Mouse (Mus musculus) embryonic facial prominence, embryonic 15.5 days (tissue): ENCODE data around the gene Il27. TPM values are rescaled to one million over a fixed set of nuclear protein-coding genes. Genes with fewer than 3 reads are reported as not detected.

Source experiments
- ATAC-seq: fragments of 200-750 bp; cut with Nextera tagmentation; 2 replicates; pipeline ENCODE4 v1.8.0; 2017; ENCODE audit warnings: low read depth, moderate TSS enrichment; ENCODE audit not compliant: insufficient number of reproducible peaks, low FRiP score, low TSS enrichment
- H3K27ac ChIP-seq: fragments of 300-500 bp; sonication (generic); replicated peaks from 2 replicates; pipeline ENCODE4 v1.5.1; 2015; ENCODE audit warnings: mild to moderate bottlenecking, inconsistent platforms
- H3K27me3 ChIP-seq: fragments of 300-500 bp; sonication (generic); 2 replicates; pipeline ENCODE4 v1.6.1; 2015; ENCODE audit warnings: inconsistent platforms
- H3K36me3 ChIP-seq: fragments of 300-500 bp; sonication (generic); 2 replicates; pipeline ENCODE4 v1.6.1; 2015; ENCODE audit warnings: mild to moderate bottlenecking, inconsistent platforms
- H3K4me1 ChIP-seq: fragments of 300-500 bp; sonication (generic); 2 replicates; pipeline ENCODE4 v1.6.1; 2015; ENCODE audit warnings: inconsistent platforms
- H3K4me2 ChIP-seq: fragments of 300-500 bp; sonication (generic); replicated peaks from 2 replicates; pipeline ENCODE4 v1.6.1; 2015; ENCODE audit warnings: mild to moderate bottlenecking, inconsistent platforms
- H3K4me3 ChIP-seq: fragments of 300-500 bp; sonication (generic); replicated peaks from 2 replicates; pipeline ENCODE4 v1.5.1; 2015; ENCODE audit warnings: mild to moderate bottlenecking, inconsistent platforms
- H3K9ac ChIP-seq: fragments of 300-500 bp; sonication (generic); 2 replicates; pipeline ENCODE4 v1.6.1; 2015; ENCODE audit warnings: inconsistent platforms
- H3K9me3 ChIP-seq: fragments of 300-500 bp; sonication (generic); replicated peaks from 2 replicates; pipeline ENCODE4 v1.6.1; 2016; ENCODE audit warnings: inconsistent platforms
- WGBS: fragments of 180-500 bp; shearing (Covaris S2); methylation state at CpG from one replicate; pipeline ENCODE4 v1.1.7; 2015; 5-methylcytosine and 5-hydroxymethylcytosine counted together
- polyA plus RNA-seq: library from polyadenylated mRNA; unstranded; fragments of >200 nt; fragmentation: Nextera tagmentation; extraction: Ambion mirVana; gene quantifications from 2 replicates; pipeline ENCODE4 v1.2.1, GENCODE M21; 2015

Il27 gene
- polyA plus RNA-seq, 1 experiment from 2014 or later = not detected

DNA sequence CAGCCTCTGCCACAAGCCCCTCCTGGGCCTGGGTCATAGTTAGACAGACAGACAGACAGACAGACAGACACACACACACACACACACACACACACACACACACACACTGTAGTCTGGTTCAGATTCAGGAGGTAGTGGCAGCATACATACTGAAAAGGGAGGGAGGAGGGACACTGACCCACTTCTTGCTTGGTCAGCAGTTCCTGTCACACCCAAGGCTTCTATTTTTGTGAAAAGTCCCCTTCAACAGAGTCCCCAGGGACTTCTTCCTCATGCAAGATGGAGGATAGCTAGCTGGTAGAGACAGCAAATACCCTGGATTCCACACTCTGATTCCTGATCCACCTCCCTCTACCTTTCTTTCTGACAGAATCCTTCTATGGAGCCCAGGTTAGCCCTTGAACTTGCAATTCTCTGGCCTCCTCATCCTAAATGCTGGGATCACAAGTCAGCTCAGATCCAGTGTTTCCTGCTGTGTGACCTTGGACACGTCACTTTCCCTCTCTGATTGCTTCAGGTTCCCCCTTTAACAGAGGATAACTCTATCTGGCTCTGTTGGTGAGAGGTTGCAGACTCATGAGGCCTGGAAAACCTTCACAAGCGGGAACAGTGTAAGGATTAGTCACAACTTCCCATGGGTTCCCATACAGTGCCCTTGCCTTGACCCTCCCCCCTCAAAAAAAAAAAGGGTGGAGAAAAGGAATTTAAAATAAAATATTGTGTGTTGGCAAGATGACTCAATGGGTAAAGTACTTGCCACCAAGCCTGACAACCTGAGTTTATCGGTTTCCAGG lies 31.3 kb upstream of the Il27 start:
- Histone ChIP-seq H3K27ac (no peak overlapping the region), H3K9ac (no peak overlapping the region), H3K36me3 (no peaks in the 10 kb centered on the region), H3K4me1 (peaks cover 22% of the 10 kb centered on the region), H3K4me3 (no peak overlapping the region), H3K4me2 (no peak overlapping the region), H3K9me3 (no peaks in the 10 kb centered on the region), H3K27me3 (no peaks in the 10 kb centered on the region)
- no peak for ATAC-seq
- WGBS = 86% methylated on average over 3 of the region's 3 CpGs

DNA sequence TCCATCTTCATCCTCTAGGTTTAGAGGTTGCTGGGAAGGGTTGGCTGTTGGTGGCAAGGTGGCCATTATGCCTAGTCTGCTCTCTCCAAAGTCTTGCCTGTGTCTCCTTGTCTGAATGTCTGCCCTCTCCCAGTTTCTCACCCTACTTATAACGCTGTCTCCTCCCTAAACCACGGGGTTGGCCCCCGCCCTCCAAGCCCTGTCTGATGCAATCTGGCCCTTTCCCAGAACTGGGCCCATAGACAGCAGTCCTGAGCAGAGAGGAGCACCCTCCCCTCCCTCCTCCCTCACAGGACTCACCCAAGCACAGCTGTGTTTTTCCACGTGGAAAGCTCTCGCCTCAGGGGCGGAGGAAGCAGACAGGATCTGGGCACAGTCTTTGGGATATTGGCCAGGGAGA lies 30.6 kb upstream of the Il27 start:
- H3K4me3 ChIP-seq = peak overlapping the region; percentile 10; the same call in 1 of the 2 replicates
- no peaks in the 10 kb centered on the region for H3K27me3 ChIP-seq
- no peak overlapping the region for H3K9ac ChIP-seq
- 33% methylated on average over 6 of the region's 6 CpGs for WGBS
- H3K4me1 ChIP-seq = peaks cover 22% of the 10 kb centered on the region
- H3K9me3 ChIP-seq = no peaks in the 10 kb centered on the region
- H3K36me3 ChIP-seq = no peaks in the 10 kb centered on the region
- peak overlapping the region; percentile 5; the same call in 1 of the 2 replicates for H3K27ac ChIP-seq
- no peak overlapping the region for H3K4me2 ChIP-seq
- peak; percentile 80 for ATAC-seq

DNA sequence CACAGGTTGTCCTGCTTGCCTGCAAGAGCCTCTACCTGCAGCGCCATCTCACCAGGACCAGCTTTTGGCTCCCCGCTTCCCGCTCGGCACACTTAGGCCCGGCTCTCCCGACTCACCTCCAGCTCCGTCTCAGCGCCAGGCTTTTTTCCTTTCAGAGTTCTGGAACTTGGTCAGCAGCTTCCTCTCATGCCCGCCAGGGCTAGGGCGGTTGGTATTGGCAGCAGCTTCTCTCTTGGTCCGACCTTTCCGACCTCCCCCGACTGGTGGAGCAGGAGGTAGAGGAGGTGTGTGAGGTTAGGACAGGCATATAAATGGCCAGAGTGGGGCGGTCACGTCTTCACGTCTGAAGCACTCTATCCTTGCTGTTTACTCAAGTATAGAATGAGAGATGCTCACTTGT lies 30.0 kb upstream of the Il27 start:
- Histone ChIP-seq H3K9ac (no peak overlapping the region), H3K4me2 (peak overlapping the region; percentile 6; the same call in 1 of the 2 replicates), H3K27me3 (no peaks in the 10 kb centered on the region), H3K9me3 (no peaks in the 10 kb centered on the region), H3K36me3 (no peaks in the 10 kb centered on the region), H3K4me3 (peak overlapping the region; percentile 10; the same call in 1 of the 2 replicates), H3K27ac (0 out of 2 replicates have a peak overlapping the region, but pooled peaks have one; percentile 5), H3K4me1 (peaks cover 22% of the 10 kb centered on the region)
- WGBS = 65% methylated on average over 16 of the region's 16 CpGs
- ATAC-seq = no peak

GRCm38 (mm10) chr7:126623381-126623780 lies 28.6 kb upstream of the Il27 start:
- H3K9ac ChIP-seq = no peak overlapping the region
- peaks cover 20% of the 10 kb centered on the region for H3K4me1 ChIP-seq
- WGBS = 78% methylated on average over 1 of the region's 1 CpGs
- no peaks in the 10 kb centered on the region for H3K27me3 ChIP-seq
- no peak overlapping the region for H3K27ac ChIP-seq
- no peak overlapping the region for H3K4me3 ChIP-seq
- no peaks in the 10 kb centered on the region for H3K9me3 ChIP-seq
- no peaks in the 10 kb centered on the region for H3K36me3 ChIP-seq
- H3K4me2 ChIP-seq = no peak overlapping the region
- ATAC-seq = no peak

DNA sequence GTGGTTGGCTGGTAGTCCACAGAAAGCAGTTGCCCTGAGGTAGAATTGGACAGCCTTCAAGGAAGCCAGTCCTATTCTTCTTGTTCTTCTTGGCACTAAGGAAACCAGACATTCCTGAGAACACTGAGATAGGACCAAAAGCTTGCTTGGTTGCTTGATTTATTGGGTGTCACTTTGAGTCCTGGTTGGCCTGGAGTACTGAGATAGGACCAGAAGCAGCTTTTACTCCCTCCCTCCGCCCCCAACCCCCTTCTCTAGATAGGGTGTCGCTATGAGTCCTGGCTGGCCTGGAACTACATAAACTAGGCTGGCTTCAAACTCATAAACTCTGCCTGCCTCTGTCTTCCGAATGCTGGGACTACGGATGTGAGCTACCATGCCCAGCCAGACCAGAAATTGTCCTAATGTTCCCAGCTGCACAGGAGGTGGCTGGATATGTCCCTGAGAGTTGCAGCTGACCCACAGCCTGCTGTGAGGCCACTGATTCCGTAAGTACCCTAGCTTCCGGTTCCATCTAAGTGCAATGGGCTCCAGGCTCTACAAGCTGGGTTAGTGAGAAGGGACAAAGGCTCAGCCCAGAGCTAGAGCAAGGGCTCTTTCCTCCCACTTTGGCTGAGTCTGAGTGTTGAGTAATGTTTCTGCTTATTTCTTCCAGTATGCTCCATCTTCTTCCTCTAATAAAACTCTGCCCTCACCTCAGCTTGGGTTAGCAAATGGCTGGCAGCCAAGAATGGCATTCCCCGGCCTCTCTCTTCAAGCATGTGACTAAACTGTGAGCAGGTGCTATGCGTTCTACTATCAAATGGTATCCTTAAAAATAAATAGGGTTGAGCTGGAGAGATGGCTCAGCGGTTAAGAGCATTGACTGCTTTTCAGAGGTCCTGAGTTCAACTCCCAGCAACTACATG lies 27.0 kb upstream of the Il27 start:
- no peak for ATAC-seq
- no peaks in the 10 kb centered on the region for H3K27me3 ChIP-seq
- WGBS = 82% methylated on average over 9 of the region's 9 CpGs
- peaks cover 11% of the 10 kb centered on the region for H3K4me1 ChIP-seq
- H3K4me2 ChIP-seq = no peak overlapping the region
- no peak overlapping the region for H3K4me3 ChIP-seq
- H3K9me3 ChIP-seq = no peaks in the 10 kb centered on the region
- H3K9ac ChIP-seq = no peak overlapping the region
- H3K27ac ChIP-seq = no peak overlapping the region
- no peaks in the 10 kb centered on the region for H3K36me3 ChIP-seq

GRCm38 (mm10) chr7:126619559-126620275 lies 25.0 kb upstream of the Il27 start:
- H3K4me1 ChIP-seq = no peaks in the 10 kb centered on the region; the same call in 1 of the 2 replicates
- H3K27ac ChIP-seq = no peak overlapping the region
- no peak overlapping the region for H3K9ac ChIP-seq
- 48% methylated on average over 10 of the region's 10 CpGs for WGBS
- H3K9me3 ChIP-seq = no peaks in the 10 kb centered on the region
- no peak overlapping the region for H3K4me2 ChIP-seq
- H3K36me3 ChIP-seq = no peaks in the 10 kb centered on the region
- H3K4me3 ChIP-seq = no peak overlapping the region
- ATAC-seq = no peak
- no peaks in the 10 kb centered on the region for H3K27me3 ChIP-seq

- H3K27me3 ChIP-seq = no peaks in the 10 kb centered on the region
- no peaks in the 10 kb centered on the region; the same call in 1 of the 2 replicates for H3K4me1 ChIP-seq
- no peak overlapping the region for H3K4me3 ChIP-seq
- ATAC-seq = no peak
- H3K9me3 ChIP-seq = no peaks in the 10 kb centered on the region
- H3K36me3 ChIP-seq = no peaks in the 10 kb centered on the region
- WGBS = 65% methylated on average over 3 of the region's 3 CpGs
- H3K4me2 ChIP-seq = no peak overlapping the region
- H3K9ac ChIP-seq = no peak overlapping the region
- H3K27ac ChIP-seq = no peak overlapping the region
These were observed 22.0 kb upstream of the Il27 start for GRCm38 (mm10) chr7:126616707-126617106.

DNA sequence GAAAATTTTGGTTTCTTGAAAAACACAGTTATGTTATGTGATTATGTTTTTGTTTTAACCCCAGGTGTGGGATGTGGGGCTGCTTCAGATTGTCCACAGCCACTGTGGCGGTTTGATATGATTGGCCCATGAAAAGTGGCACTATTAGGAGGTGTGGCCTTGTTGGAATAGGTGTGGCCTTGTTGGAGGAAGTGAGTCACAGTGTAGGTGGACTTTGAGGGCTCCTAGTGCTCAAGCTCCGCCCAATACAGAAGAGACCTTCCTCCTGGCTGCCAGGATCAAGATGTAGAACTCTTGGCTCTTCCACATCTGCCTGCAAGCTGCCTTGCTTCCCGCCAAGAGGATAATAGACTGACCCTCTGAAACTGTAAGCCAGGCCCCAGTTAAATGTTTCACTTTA lies 18.0 kb upstream of the Il27 start:
- ATAC-seq = no peak
- Histone ChIP-seq H3K4me1 (no peaks in the 10 kb centered on the region), H3K27ac (no peak overlapping the region), H3K9ac (no peak overlapping the region), H3K36me3 (no peaks in the 10 kb centered on the region), H3K9me3 (no peaks in the 10 kb centered on the region), H3K27me3 (no peaks in the 10 kb centered on the region), H3K4me2 (no peak overlapping the region), H3K4me3 (no peak overlapping the region)
- WGBS = 73% methylated on average over 3 of the region's 3 CpGs

- H3K27ac ChIP-seq = no peak overlapping the region
- H3K9ac ChIP-seq = no peak overlapping the region
- H3K4me2 ChIP-seq = no peak overlapping the region
- H3K4me3 ChIP-seq = no peak overlapping the region
- H3K9me3 ChIP-seq = no peaks in the 10 kb centered on the region
- H3K4me1 ChIP-seq = peaks cover 5% of the 10 kb centered on the region; the same call in 1 of the 2 replicates
- WGBS = 80% methylated on average over 5 of the region's 5 CpGs
- no peaks in the 10 kb centered on the region for H3K36me3 ChIP-seq
- ATAC-seq = no peak
- no peaks in the 10 kb centered on the region for H3K27me3 ChIP-seq
These were observed 13.1 kb upstream of the Il27 start for GRCm38 (mm10) chr7:126607796-126608195.

DNA sequence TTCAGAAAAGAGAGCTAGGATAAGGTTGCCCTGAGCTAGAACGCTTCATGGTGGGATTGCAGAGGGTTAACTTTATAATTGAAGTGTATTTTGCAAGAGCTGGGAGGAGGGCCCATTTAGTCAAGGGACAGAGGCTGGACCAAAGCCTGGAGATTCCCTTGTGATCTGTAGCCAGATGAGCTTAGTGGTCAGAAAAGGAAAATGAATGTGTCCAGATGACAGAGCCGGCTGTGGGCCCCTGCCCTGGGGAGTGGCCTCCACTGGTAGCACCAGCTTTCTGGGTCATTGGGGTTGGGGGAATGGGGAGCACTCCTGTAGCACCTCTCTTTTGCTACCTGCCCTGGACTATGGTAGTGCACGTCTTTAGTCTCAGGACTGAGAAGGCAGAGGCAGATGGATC lies 12.3 kb upstream of the Il27 start:
- Histone ChIP-seq H3K4me3 (no peak overlapping the region), H3K4me2 (no peak overlapping the region), H3K9me3 (no peaks in the 10 kb centered on the region), H3K36me3 (no peaks in the 10 kb centered on the region), H3K27ac (no peak overlapping the region), H3K27me3 (no peaks in the 10 kb centered on the region), H3K4me1 (peaks cover 5% of the 10 kb centered on the region; the same call in 1 of the 2 replicates), H3K9ac (no peak overlapping the region)
- no peak for ATAC-seq
- 62% methylated on average over 3 of the region's 3 CpGs for WGBS

DNA sequence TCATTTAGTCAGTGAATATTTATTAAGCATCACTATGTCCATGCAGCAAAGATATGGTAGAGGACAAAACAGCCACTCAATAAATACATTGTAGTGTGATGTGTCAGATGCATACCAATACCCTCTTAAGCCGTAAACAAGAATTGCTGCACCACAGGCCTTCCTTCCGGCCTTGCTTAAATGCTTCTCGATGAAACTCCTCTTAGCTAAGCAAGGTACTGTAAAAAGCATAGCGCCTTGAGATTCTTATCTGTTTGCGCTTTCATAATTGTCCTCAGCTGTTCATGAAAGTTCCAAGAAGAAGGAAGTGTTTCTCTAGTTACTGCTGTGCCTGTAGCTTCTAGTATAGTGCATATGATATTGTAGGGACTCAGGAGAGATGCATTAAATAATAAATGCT lies 11.9 kb upstream of the Il27 start:
- Histone ChIP-seq H3K4me1 (peaks cover 5% of the 10 kb centered on the region; the same call in 1 of the 2 replicates), H3K27ac (no peak overlapping the region), H3K27me3 (no peaks in the 10 kb centered on the region), H3K9me3 (no peaks in the 10 kb centered on the region), H3K36me3 (no peaks in the 10 kb centered on the region), H3K4me3 (no peak overlapping the region), H3K9ac (no peak overlapping the region), H3K4me2 (no peak overlapping the region)
- no peak for ATAC-seq
- WGBS = 59% methylated on average over 5 of the region's 5 CpGs
